Mouse (Mus musculus): Measurements from ENCODE around the gene Trim71. TPM values are rescaled to one million over a fixed set of nuclear protein-coding genes. Genes with fewer than 3 reads are reported as not detected.
A peak's percentile ranks its signal among the peaks of the same experiment; 100 is the strongest.

Trim71 gene
- total RNA-seq, 1 experiment = 141 TPM

GRCm38 (mm10) chr9:114603876-114604540, 39.8 kb upstream of the Trim71 start:
- Histone ChIP-seq H3K4me3 (ENCODE audit: insufficient read depth in 1 of 2, low read depth in 1 of 2, low read length in 2 of 2, poor library complexity in 1 of 2, severe bottlenecking in 1 of 2) (no peak overlapping the region), H3K27ac (ENCODE audit: insufficient read depth, low read depth, low read length, poor library complexity, severe bottlenecking) (no peak overlapping the region; the same call in 1 of the 2 replicates), H3K9ac (ENCODE audit: insufficient read depth, low read depth, low read length, poor library complexity, severe bottlenecking) (no peak overlapping the region), H3K36me3 (ENCODE audit: control insufficient read depth, insufficient read depth, low read length, poor library complexity, severe bottlenecking) (peaks cover 32% of the 10 kb centered on the region), H3K4me1 (ENCODE audit: control insufficient read depth in 2 of 2, insufficient read depth in 2 of 2, low read length in 2 of 2, poor library complexity in 1 of 2) (peaks cover 0 to 4% of the 10 kb centered on the region in 2 experiments; a peak in 1 of 4 replicates), H3K9me3 (ENCODE audit: control insufficient read depth, insufficient read depth, low read depth, low read length) (no peaks in the 10 kb centered on the region)
- in situ Hi-C loops (cut with MboI; ENCODE audit: low sequenced_read_pairs in 2 of 2, unreplicated experiment in 2 of 2) = no loop called here
- no peak for DNase-seq (ENCODE audit: low read depth, low spot score)
- TF ChIP-seq ZNF384 (IDR thresholded peaks at IDR 0.05; ENCODE audit: low read depth, low read length) = no peak
- no peak for TF ChIP-seq ZC3H11A (IDR thresholded peaks at IDR 0.05; ENCODE audit: borderline replicate concordance, low read depth, low read length)
- TF ChIP-seq HCFC1 (IDR thresholded peaks at IDR 0.05; ENCODE audit: borderline replicate concordance, insufficient read depth, low read length) = no peak
- no peak for TF ChIP-seq CHD2 (IDR thresholded peaks at IDR 0.05; ENCODE audit: low read depth, low read length)
- TF ChIP-seq MAFK (IDR thresholded peaks at IDR 0.05; ENCODE audit: insufficient read depth, low read depth, low read length) = no peak

DNA sequence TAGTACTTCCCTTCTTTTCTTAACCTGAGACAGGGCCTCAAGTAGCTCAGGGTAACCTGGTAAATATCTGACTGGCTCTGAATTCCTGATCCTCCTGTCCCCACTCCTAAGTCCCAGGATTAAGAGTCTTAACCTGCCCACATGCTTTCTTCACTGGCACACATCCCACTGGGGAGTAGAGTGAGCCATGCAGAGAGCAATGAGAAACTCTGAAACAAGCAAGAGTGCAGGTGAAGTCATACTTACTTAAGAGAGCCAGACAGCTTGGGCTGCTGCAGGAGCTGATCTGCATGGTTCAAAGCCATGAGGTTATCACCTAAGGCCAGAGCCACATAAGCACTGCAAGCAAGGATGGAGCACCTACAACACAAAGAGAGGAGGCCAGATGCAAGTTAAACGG, 36.9 kb upstream of the Trim71 start:
- no peaks in the 10 kb centered on the region for H3K9me3 ChIP-seq (ENCODE audit: control insufficient read depth, insufficient read depth, low read depth, low read length)
- in situ Hi-C loops (cut with MboI; ENCODE audit: low sequenced_read_pairs in 2 of 2, unreplicated experiment in 2 of 2) = no loop called here
- TF ChIP-seq HCFC1 (IDR thresholded peaks at IDR 0.05; ENCODE audit: borderline replicate concordance, insufficient read depth, low read length) = no peak
- TF ChIP-seq MAFK (IDR thresholded peaks at IDR 0.05; ENCODE audit: insufficient read depth, low read depth, low read length) = no peak
- no peak for TF ChIP-seq ZNF384 (IDR thresholded peaks at IDR 0.05; ENCODE audit: low read depth, low read length)
- no peak for TF ChIP-seq ZC3H11A (IDR thresholded peaks at IDR 0.05; ENCODE audit: borderline replicate concordance, low read depth, low read length)
- no peak for TF ChIP-seq CHD2 (IDR thresholded peaks at IDR 0.05; ENCODE audit: low read depth, low read length)
- no peak overlapping the region for H3K4me3 ChIP-seq (ENCODE audit: insufficient read depth in 1 of 2, low read depth in 1 of 2, low read length in 2 of 2, poor library complexity in 1 of 2, severe bottlenecking in 1 of 2)
- peaks cover 0 to 4% of the 10 kb centered on the region in 2 experiments; a peak in 1 of 4 replicates for H3K4me1 ChIP-seq (ENCODE audit: control insufficient read depth in 2 of 2, insufficient read depth in 2 of 2, low read length in 2 of 2, poor library complexity in 1 of 2)
- DNase-seq (ENCODE audit: low read depth, low spot score) = no peak
- H3K36me3 ChIP-seq (ENCODE audit: control insufficient read depth, insufficient read depth, low read length, poor library complexity, severe bottlenecking) = peaks cover 40% of the 10 kb centered on the region
- H3K27ac ChIP-seq (ENCODE audit: insufficient read depth, low read depth, low read length, poor library complexity, severe bottlenecking) = no peak overlapping the region
- no peak overlapping the region for H3K9ac ChIP-seq (ENCODE audit: insufficient read depth, low read depth, low read length, poor library complexity, severe bottlenecking)

DNA sequence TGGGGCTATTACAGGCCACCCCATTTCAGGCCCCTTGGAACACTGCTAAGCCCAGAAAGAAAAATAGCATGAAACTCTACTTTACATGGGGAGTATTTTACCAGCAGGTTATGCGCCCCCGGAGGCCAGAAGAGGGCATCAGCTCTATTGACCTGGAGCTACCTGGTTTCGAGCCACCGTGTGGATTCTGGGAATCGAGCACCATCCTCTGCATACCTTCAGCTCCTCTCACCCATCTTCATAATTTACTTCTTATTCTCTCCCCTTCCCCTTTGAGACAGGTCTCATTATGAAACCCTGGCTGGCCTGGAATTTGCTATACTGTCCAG, 20.8 kb upstream of the Trim71 start:
- TF ChIP-seq ZC3H11A (IDR thresholded peaks at IDR 0.05; ENCODE audit: borderline replicate concordance, low read depth, low read length) (no peak), ZNF384 (IDR thresholded peaks at IDR 0.05; ENCODE audit: low read depth, low read length) (no peak), CHD2 (IDR thresholded peaks at IDR 0.05; ENCODE audit: low read depth, low read length) (no peak), HCFC1 (IDR thresholded peaks at IDR 0.05; ENCODE audit: borderline replicate concordance, insufficient read depth, low read length) (no peak), MAFK (IDR thresholded peaks at IDR 0.05; ENCODE audit: insufficient read depth, low read depth, low read length) (no peak)
- H3K4me1 ChIP-seq (ENCODE audit: control insufficient read depth in 2 of 2, insufficient read depth in 2 of 2, low read length in 2 of 2, poor library complexity in 1 of 2) = peaks cover 3 to 17% of the 10 kb centered on the region in 2 experiments; a peak in 2 of 4 replicates
- peak overlapping the region; percentile 11; the same call in 1 of the 2 replicates for H3K9ac ChIP-seq (ENCODE audit: insufficient read depth, low read depth, low read length, poor library complexity, severe bottlenecking)
- H3K4me3 ChIP-seq (ENCODE audit: insufficient read depth in 1 of 2, low read depth in 1 of 2, low read length in 2 of 2, poor library complexity in 1 of 2, severe bottlenecking in 1 of 2) = peak overlapping the region; percentile 11 to 65; a peak in 3 of 4 replicates
- no peaks in the 10 kb centered on the region for H3K9me3 ChIP-seq (ENCODE audit: control insufficient read depth, insufficient read depth, low read depth, low read length)
- no peak for DNase-seq (ENCODE audit: low read depth, low spot score)
- in situ Hi-C loops (cut with MboI; ENCODE audit: low sequenced_read_pairs in 2 of 2, unreplicated experiment in 2 of 2) = no loop called here
- peaks cover 19% of the 10 kb centered on the region; the same call in 1 of the 2 replicates for H3K36me3 ChIP-seq (ENCODE audit: control insufficient read depth, insufficient read depth, low read length, poor library complexity, severe bottlenecking)
- peak overlapping the region; percentile 100 for H3K27ac ChIP-seq (ENCODE audit: insufficient read depth, low read depth, low read length, poor library complexity, severe bottlenecking)

- Histone ChIP-seq H3K36me3 (ENCODE audit: control insufficient read depth, insufficient read depth, low read length, poor library complexity, severe bottlenecking) (peaks cover 19% of the 10 kb centered on the region; the same call in 1 of the 2 replicates), H3K4me1 (ENCODE audit: control insufficient read depth in 2 of 2, insufficient read depth in 2 of 2, low read length in 2 of 2, poor library complexity in 1 of 2) (peaks cover 3 to 18% of the 10 kb centered on the region in 2 experiments; a peak in 2 of 4 replicates), H3K9me3 (ENCODE audit: control insufficient read depth, insufficient read depth, low read depth, low read length) (no peaks in the 10 kb centered on the region), H3K9ac (ENCODE audit: insufficient read depth, low read depth, low read length, poor library complexity, severe bottlenecking) (peak overlapping the region; percentile 85), H3K4me3 (ENCODE audit: insufficient read depth in 1 of 2, low read depth in 1 of 2, low read length in 2 of 2, poor library complexity in 1 of 2, severe bottlenecking in 1 of 2) (peak overlapping the region; percentile 65 to 72), H3K27ac (ENCODE audit: insufficient read depth, low read depth, low read length, poor library complexity, severe bottlenecking) (peak overlapping the region; percentile 100)
- TF ChIP-seq ZNF384 (IDR thresholded peaks at IDR 0.05; ENCODE audit: low read depth, low read length) = no peak
- no peak for TF ChIP-seq ZC3H11A (IDR thresholded peaks at IDR 0.05; ENCODE audit: borderline replicate concordance, low read depth, low read length)
- no peak; the same call in 1 of the 2 replicates for TF ChIP-seq HCFC1 (IDR thresholded peaks at IDR 0.05; ENCODE audit: borderline replicate concordance, insufficient read depth, low read length)
- no peak for TF ChIP-seq CHD2 (IDR thresholded peaks at IDR 0.05; ENCODE audit: low read depth, low read length)
- no peak for TF ChIP-seq MAFK (IDR thresholded peaks at IDR 0.05; ENCODE audit: insufficient read depth, low read depth, low read length)
- DNase-seq (ENCODE audit: low read depth, low spot score) = peak; percentile 88
- in situ Hi-C loops (cut with MboI; ENCODE audit: low sequenced_read_pairs in 2 of 2, unreplicated experiment in 2 of 2) = loop anchor here in 1 of 2 experiments (5.0 kb wide), 1 partner anchor 82 kb away; the partner anchor contains the start of gene Ccr4
Measured at GRCm38 (mm10) chr9:114584183-114585016, 20.2 kb upstream of the Trim71 start.

Measured in ES-E14 (cell line).